16 mouse cellular contexts compared by ENCODE assay signal in the genomic region with DNA sequence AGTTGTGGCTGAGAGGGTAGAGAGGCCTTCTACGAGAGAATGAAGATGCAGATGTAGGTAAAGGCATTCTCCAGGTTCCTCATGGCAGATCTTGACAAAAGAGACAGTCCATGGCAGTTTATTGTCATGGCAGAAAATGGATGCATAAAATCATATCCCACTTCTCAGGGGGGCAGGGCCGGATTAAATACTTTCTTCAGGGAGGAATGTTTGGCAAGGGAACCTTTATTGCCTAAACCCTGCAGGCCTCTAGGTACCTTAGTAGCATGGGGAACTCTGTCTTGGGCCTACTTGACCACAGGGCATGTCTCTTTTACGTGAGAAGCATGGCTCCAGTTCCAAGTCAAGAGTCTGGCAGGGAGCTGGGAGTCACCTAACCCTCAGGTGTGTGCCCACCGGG.
DNase-seq lines count a peak whose midpoint lies in the region.
"Had no signal": no experiment of that assay in that cellular context is flagged by ENCODE, and none has a peak within 500 bp of the region (broad histone marks: within the 10 kb centered on the region; RNA-seq: fewer than 3 reads in every experiment).

No protein-coding gene starts in this region.

- no peak overlapping the region for H3K4me3 ChIP-seq in heart, embryonic 10.5 days

- H3K36me3 ChIP-seq in heart, embryonic 10.5 days, result no peaks in the 10 kb centered on the region
- H3K36me3 ChIP-seq: G1E had no signal

- 74% methylated on average over 4 of the region's 4 CpGs for WGBS in heart, embryonic 10.5 days

- H3K27ac ChIP-seq in heart, embryonic 10.5 days, result no peak overlapping the region

- H3K27me3 ChIP-seq in heart, embryonic 10.5 days (ENCODE audit: insufficient read depth, poor library complexity, severe bottlenecking), result no peaks in the 10 kb centered on the region
- H3K27me3 ChIP-seq: CH12.LX had no signal

- DNase-seq in heart, adult 11 months, result peak; percentile 60
- no peak for DNase-seq in heart, adult 18-20 months
- DNase-seq in heart, embryonic 10.5 days (ENCODE audit: low spot score), result peak; percentile 59
- no peak for DNase-seq in heart, adult 8-10 months (ENCODE audit: low spot score)
- DNase-seq: adrenal gland, adult 2 months; adrenal gland, adult 8-10 months; adrenal gland, postnatal 10 days; adrenal gland, postnatal 14 days; adrenal gland, postnatal 25 days; adrenal gland, postnatal 36 days; B cell, adult 2 months; cerebellum, adult 11 months; cerebellum, adult 11-12 months; cerebellum, adult 18-20 months had no signal

- H3K4me1 ChIP-seq in heart, embryonic 10.5 days, result no peaks in the 10 kb centered on the region

- no peaks in the 10 kb centered on the region for H3K9me3 ChIP-seq in heart, embryonic 10.5 days
- H3K9me3 ChIP-seq: G1E had no signal

Comparison
In these comparisons a context has a peak if more than half of its experiments do, and no peak if none do; other contexts are left out.
1. DNase-seq: peak in heart, adult 11 months (single experiment) and heart, embryonic 10.5 days (single experiment); none in heart, adult 18-20 months (0 of 2) and heart, adult 8-10 months (single experiment).